Mouse (Mus musculus): ENCODE data around the gene Reck. TPM values are rescaled to one million over a fixed set of nuclear protein-coding genes. Genes with fewer than 3 reads are reported as not detected.

Gene Reck
- total and polyA plus RNA-seq, 2 experiments from 2014 or later, result 4.1 to 5.6 TPM

- Histone ChIP-seq H3K27me3 (ENCODE audit: control insufficient read depth, insufficient read depth, low read length) (no peaks in the 10 kb centered on the region), H3K4me2 (ENCODE audit: low read depth, low read length) (no peak within 1 kb of the TSS), H3K27ac (ENCODE audit: low read depth) (no peak within 1 kb of the TSS), H3K9ac (replicated peaks; ENCODE audit: low read depth, low read length) (no peak within 1 kb of the TSS), H3K4me1 (ENCODE audit: control insufficient read depth, insufficient read depth) (no peaks in the 10 kb centered on the region), H3K9me3 (replicated peaks; ENCODE audit: control insufficient read depth, low read length) (peaks cover 7% of the 10 kb centered on the region), H3K36me3 (replicated peaks; ENCODE audit: control insufficient read depth, insufficient read depth, low read length) (no peaks in the 10 kb centered on the region), H3K4me3 (ENCODE audit: low read depth, low read length) (no peak within 1 kb of the TSS)
- WGBS, result 65% methylated on average over 1 of the region's 1 CpGs
- ATAC-seq (ENCODE audit: insufficient read depth, low read depth) (no peak), DNase-seq (ENCODE audit: low spot score) (no peak)
- TF ChIP-seq CTCF (IDR thresholded peaks at IDR 0.05; ENCODE audit: low read depth) (no peak), EP300 (IDR thresholded peaks at IDR 0.05; ENCODE audit: low read depth) (no peak)
Observed at GRCm38 (mm10) chr4:43840101-43840500, 35.2 kb upstream of the Reck start, which contains the start of gene Olfr157. Gene Olfr157 (minus strand): TSS chr4:43840201.

GRCm38 (mm10) chr4:43851265-43851664 is 24.1 kb upstream of the Reck start, which contains the start of gene Olfr155:
Gene Olfr155 (plus strand): TSS chr4:43851565.
- Histone ChIP-seq H3K9ac (replicated peaks; ENCODE audit: low read depth, low read length) (no peak within 1 kb of the TSS), H3K4me1 (ENCODE audit: control insufficient read depth, insufficient read depth) (no peaks in the 10 kb centered on the region), H3K36me3 (replicated peaks; ENCODE audit: control insufficient read depth, insufficient read depth, low read length) (no peaks in the 10 kb centered on the region), H3K27ac (ENCODE audit: low read depth) (no peak within 1 kb of the TSS), H3K27me3 (ENCODE audit: control insufficient read depth, insufficient read depth, low read length) (0 out of 2 replicates have a peak, but pooled peaks cover 3% of the 10 kb centered on the region), H3K4me3 (ENCODE audit: low read depth, low read length) (no peak within 1 kb of the TSS), H3K4me2 (ENCODE audit: low read depth, low read length) (no peak within 1 kb of the TSS), H3K9me3 (replicated peaks; ENCODE audit: control insufficient read depth, low read length) (no peaks in the 10 kb centered on the region)
- ATAC-seq (ENCODE audit: insufficient read depth, low read depth) (no peak), DNase-seq (ENCODE audit: low spot score) (no peak)
- 82% methylated on average over 6 of the region's 6 CpGs for whole genome bisulfite sequencing
- TF ChIP-seq CTCF (IDR thresholded peaks at IDR 0.05; ENCODE audit: low read depth) (no peak), EP300 (IDR thresholded peaks at IDR 0.05; ENCODE audit: low read depth) (no peak)

DNA sequence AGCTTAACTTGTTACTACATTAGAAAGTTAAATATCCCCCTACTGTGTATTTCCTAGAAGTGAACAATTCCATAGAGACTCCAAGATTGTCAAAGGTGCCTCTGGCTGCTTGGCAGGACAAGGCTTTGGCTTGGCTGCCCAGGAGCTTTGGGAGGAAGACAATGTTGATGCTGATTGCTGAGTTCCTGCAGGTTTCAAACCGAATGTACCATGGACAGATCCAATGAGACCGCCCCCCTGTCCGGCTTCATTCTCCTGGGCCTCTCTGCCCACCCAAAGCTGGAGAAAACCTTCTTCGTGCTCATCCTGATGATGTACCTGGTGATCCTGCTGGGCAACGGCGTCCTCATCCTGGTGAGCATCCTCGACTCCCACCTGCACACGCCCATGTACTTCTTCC is 21.2 kb upstream of the Reck start:
- no peaks in the 10 kb centered on the region for H3K4me1 ChIP-seq (ENCODE audit: control insufficient read depth, insufficient read depth)
- TF ChIP-seq CTCF (IDR thresholded peaks at IDR 0.05; ENCODE audit: low read depth) (no peak), EP300 (IDR thresholded peaks at IDR 0.05; ENCODE audit: low read depth) (no peak)
- H3K27me3 ChIP-seq (ENCODE audit: control insufficient read depth, insufficient read depth, low read length), result 0 out of 2 replicates have a peak, but pooled peaks cover 2% of the 10 kb centered on the region
- H3K27ac ChIP-seq (ENCODE audit: low read depth), result no peak overlapping the region
- H3K36me3 ChIP-seq (replicated peaks; ENCODE audit: control insufficient read depth, insufficient read depth, low read length), result no peaks in the 10 kb centered on the region
- no peak overlapping the region for H3K4me2 ChIP-seq (ENCODE audit: low read depth, low read length)
- H3K9ac ChIP-seq (replicated peaks; ENCODE audit: low read depth, low read length), result no peak overlapping the region
- H3K4me3 ChIP-seq (ENCODE audit: low read depth, low read length), result no peak overlapping the region
- 66% methylated on average over 8 of the region's 8 CpGs for WGBS
- ATAC-seq (ENCODE audit: insufficient read depth, low read depth) (no peak), DNase-seq (ENCODE audit: low spot score) (no peak)
- no peaks in the 10 kb centered on the region for H3K9me3 ChIP-seq (replicated peaks; ENCODE audit: control insufficient read depth, low read length)

DNA sequence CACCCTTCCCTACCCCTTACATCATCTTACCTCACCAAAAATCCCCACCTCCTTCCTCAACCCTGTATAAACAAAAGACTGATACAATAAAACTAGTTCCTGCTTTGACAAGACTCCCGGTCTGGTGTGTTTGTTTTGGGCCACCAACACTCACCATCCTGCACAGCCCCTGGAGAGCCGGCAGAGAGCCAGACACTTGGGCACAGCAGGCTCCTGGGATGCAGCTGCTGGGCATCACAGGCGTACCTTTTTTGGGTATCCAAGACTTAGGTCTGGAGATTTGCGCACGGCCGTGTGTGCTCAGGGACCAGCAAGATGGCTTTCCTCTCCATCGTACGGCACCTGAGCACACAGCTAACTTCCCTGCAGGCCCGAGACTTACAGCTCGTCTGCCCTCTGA is 15.4 kb upstream of the Reck start:
- DNase-seq (ENCODE audit: low spot score), result no peak
- Histone ChIP-seq H3K4me2 (ENCODE audit: low read depth, low read length) (no peak overlapping the region), H3K27me3 (ENCODE audit: control insufficient read depth, insufficient read depth, low read length) (no peaks in the 10 kb centered on the region), H3K36me3 (replicated peaks; ENCODE audit: control insufficient read depth, insufficient read depth, low read length) (no peaks in the 10 kb centered on the region), H3K4me1 (ENCODE audit: control insufficient read depth, insufficient read depth) (no peaks in the 10 kb centered on the region), H3K9ac (replicated peaks; ENCODE audit: low read depth, low read length) (no peak overlapping the region), H3K9me3 (replicated peaks; ENCODE audit: control insufficient read depth, low read length) (0 out of 2 replicates have a peak, but pooled peaks cover 3% of the 10 kb centered on the region), H3K27ac (ENCODE audit: low read depth) (no peak overlapping the region), H3K4me3 (ENCODE audit: low read depth, low read length) (no peak overlapping the region)
- no peak for TF ChIP-seq EP300 (IDR thresholded peaks at IDR 0.05; ENCODE audit: low read depth)
- no peak for TF ChIP-seq CTCF (IDR thresholded peaks at IDR 0.05; ENCODE audit: low read depth)
- 78% methylated on average over 10 of the region's 10 CpGs for WGBS
- ATAC-seq (ENCODE audit: insufficient read depth, low read depth), result no peak

DNA sequence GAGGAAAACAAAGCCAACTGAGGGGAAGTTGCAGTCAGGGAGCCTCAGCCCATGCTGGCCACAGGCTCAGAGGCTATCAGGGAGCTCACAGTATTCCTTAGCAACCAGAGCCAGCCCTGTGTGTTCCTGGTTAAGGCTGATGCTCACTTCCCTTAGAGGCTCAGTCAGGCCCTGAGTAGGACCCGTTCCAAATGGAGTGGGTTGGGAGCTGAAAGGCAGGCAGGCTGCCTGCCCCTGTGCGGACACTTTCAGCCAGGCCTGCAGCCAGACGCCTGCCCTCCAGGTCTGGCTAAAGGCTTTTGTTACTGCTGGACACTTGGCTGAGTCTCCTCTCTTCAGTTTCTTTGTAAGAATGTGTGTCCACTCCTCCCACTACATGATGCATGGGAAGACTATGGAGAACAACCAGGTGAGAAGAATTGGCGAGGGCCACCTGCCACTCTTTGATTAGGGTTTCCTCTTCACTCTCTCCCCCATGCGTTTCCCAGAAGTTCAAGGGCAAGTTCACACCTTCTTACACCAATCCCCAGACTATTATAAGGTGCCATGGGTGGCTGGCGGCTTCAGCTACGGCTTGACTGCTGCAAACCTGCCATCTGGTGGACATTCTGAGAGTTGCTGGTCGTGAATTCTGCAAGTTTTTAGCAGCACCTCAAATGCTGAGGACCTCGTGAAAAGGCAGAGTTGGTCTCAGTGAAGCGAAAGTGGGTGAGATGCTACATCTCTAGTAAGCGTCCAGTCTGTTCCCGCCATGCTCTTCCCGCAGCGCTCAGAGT is 14.4 kb upstream of the Reck start:
- Histone ChIP-seq H3K9ac (replicated peaks; ENCODE audit: low read depth, low read length) (no peak overlapping the region), H3K9me3 (replicated peaks; ENCODE audit: control insufficient read depth, low read length) (0 out of 2 replicates have a peak, but pooled peaks cover 3% of the 10 kb centered on the region), H3K4me2 (ENCODE audit: low read depth, low read length) (no peak overlapping the region), H3K4me1 (ENCODE audit: control insufficient read depth, insufficient read depth) (no peaks in the 10 kb centered on the region), H3K4me3 (ENCODE audit: low read depth, low read length) (no peak overlapping the region), H3K27ac (ENCODE audit: low read depth) (no peak overlapping the region), H3K27me3 (ENCODE audit: control insufficient read depth, insufficient read depth, low read length) (no peaks in the 10 kb centered on the region), H3K36me3 (replicated peaks; ENCODE audit: control insufficient read depth, insufficient read depth, low read length) (no peaks in the 10 kb centered on the region)
- TF ChIP-seq CTCF (IDR thresholded peaks at IDR 0.05; ENCODE audit: low read depth) (peak; percentile 90), EP300 (IDR thresholded peaks at IDR 0.05; ENCODE audit: low read depth) (no peak)
- WGBS, result 6% methylated on average over 14 of the region's 14 CpGs
- ATAC-seq (ENCODE audit: insufficient read depth, low read depth) (no peak; the same call in 1 of the 2 replicates), DNase-seq (ENCODE audit: low spot score) (peak; percentile 67)
